Mouse (Mus musculus): ENCODE results near the gene Cnot4.
A peak's percentile ranks its signal among the peaks of the same experiment; 100 is the strongest.

The Cnot4 gene

DNA sequence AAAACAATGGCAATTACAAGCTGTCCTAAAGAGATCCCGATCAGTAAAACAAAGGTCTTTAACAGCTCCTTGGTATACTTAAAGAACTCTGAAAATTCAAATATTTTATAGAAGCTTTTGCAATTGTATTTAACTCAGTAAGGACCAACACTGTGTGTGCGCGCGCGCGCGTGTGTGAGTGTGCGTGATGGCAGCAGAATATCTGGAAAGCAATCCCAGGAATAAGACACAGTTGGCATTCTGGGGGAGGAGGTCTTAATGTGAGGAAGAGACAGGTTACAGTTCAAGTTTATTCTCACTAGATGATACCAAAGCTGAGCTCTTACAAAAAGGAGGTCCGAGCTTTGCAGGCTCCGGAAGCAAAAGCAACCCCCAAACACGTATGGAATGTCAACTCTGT lies 100.2 kb downstream of the Cnot4 start:
- DNase-seq (ENCODE audit: low read depth): no peak

DNA sequence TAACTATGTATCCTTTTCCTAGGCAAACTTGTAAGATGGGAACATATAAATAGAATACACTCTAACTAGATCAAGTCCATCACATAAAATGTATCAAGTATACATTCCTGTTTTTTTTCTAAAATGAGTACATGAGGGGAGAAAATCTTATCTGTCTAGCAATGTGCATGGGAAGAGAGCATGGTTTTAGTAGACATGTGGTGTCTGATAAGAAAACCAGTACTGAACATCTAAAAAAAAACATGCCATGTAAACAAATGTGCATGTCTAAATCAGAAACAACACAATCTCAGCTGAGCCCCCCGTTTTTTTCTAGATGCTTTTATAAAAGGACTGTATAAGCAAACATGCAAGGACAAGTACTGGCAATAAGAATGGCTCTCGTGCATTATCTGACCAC lies 100.8 kb downstream of the Cnot4 start:
- DNase-seq (ENCODE audit: low read depth): no peak

DNA sequence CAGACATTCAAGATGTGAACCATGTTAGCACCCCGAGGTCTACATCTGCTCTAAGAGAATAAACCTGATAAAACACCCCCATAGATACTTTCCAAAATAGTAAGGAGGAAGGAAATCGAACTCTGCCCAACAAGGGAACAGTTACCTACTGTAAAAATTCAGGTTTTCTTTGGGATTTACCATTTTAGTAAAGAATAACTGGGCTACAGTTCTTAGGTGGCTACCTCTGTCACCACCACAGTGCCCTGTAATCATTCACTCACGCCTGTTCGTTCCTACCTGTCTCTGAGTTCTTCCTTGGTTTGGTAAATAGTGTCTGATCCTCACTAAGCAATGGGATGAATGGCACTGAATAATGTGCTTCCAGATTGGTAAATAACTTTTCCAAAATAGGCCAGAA lies 102.7 kb downstream of the Cnot4 start:
- DNase-seq (ENCODE audit: low read depth): no peak

DNA sequence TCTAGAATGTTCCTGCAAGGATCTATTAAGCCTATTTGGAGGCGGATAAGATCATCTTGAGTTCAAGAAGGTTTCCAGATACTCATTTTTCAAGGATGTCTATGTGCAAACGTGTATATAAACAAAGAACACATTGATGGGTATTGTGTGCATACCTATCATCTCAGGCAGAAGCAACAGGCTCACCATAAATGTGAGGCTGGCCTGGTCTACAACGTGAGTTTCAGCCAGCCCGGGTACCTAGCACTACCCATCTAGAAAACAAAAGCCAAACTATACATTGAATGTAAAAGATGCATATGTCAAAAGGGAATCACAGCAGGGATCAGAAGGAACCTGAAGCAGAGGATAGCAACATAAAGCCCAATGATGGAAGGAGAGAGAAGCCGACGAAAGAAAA lies 103.3 kb downstream of the Cnot4 start:
- DNase-seq (ENCODE audit: low read depth): no peak

DNA sequence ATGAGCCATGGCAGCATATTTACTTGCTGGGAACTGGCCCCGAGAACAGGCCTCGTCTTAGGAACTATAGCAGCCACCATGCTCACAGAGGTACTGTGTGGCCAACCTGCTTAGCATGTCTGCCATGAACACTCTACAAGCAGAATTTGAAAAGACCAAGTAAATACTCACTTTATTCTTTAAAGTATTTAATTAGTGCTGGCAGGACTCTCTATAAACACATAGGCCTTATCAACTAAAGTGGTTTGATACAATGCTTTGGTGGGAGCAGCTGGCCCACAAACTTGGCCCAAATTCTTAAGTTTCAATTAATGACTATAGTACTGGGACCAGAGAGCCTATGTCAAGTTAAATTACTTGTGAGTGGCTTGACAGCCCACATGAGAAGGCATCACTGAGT lies 105.5 kb downstream of the Cnot4 start:
- DNase-seq (ENCODE audit: low read depth): no peak

DNA sequence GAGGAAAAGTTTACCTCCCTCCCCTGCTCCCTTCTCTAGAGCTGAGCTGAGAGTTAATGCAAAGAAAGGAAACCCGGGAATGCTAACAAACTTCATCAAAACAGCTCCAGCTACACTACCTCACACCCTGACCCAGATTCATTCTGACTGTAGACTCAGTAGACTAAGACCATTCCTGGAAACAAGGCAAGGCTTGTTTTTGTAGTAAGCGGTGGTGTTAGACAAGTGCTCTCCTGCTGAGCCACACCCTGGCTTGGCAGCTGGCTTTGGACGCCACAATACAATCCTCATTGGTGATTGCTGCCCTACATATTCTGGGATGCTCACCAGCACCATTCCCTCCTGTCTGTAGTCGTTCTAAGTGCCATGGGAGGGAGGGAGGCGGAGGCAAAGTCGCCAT lies 106.3 kb downstream of the Cnot4 start:
- DNase-seq (ENCODE audit: low read depth): no peak

DNA sequence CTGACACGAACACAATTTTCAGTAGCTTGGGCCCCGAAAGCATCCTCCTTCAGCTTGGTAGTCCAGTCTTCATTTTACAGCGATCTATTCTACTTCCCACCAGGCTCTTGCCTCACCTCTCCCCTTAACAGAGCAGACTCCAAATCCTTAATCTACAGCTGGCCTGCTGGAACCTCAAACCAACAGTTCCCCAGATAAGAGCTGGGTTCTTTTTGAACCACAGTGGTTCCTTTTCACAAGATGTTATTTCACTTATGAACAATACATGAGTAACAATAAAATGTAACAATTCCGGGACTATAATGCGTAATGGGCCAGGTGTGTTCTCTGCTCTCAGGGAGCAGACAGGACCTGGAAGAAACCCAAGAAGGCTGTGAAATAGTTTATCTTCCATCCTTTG lies 116.9 kb downstream of the Cnot4 start:
- no peak for DNase-seq (ENCODE audit: low read depth)

DNA sequence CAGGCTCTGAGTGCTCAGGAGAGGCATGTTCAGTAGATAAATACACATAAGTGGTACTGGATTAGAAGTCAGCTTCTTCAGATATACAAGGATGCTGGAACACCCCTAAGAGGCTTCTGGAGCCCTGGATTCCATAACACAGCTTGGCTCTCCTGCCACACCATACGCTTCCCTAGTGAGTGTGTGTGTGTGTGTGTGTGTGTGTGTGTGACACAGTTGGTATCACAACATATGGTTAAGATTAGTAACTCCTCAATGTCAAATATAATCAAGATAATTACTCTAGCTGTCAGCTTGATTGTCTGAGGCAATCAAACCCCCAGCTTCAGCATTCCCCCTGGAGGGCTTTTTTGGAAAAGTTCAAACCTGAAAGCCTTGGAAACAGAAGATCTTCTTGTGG lies 121.6 kb downstream of the Cnot4 start:
- no peak for DNase-seq (ENCODE audit: low read depth)

DNA sequence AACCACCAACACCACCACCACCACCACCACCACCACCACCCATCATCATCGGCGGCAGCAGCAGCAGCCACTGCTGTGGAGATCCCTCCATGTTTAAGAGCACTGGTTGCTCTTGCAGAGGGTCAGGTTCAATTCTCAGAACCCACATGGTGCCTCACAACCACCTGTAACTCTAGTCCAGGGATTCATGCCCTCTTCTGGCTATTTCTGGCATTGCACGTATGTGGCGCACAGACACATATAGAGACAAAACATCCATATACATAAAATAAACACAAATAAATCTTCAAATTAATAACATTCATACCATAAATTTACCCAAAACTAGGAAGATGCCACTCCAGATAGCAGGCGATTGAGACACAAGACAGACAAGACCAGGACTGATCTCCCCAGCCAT lies 122.8 kb downstream of the Cnot4 start:
- no peak for DNase-seq (ENCODE audit: low read depth)

DNA sequence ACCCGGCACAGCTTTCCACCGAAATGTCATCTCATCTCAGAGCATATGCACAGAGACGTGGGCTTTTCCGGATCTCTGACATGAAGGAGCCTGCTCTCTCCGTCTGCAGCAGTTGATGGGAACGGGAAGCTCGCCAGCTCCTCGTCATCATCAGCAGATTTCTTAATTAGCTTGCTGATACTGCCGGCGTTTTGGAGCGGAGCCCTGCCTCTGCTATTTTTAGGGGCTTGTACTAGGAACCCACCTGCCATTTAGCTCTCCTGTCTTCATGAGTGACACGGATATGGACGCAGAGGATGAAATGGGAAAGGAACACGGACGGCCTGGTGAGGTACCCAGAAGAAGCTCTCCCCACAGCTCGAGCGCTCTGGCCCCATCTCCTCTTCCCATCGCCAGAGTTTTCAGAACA lies 131.3 kb downstream of the Cnot4 start:
- no peak for DNase-seq (ENCODE audit: low read depth)

DNA sequence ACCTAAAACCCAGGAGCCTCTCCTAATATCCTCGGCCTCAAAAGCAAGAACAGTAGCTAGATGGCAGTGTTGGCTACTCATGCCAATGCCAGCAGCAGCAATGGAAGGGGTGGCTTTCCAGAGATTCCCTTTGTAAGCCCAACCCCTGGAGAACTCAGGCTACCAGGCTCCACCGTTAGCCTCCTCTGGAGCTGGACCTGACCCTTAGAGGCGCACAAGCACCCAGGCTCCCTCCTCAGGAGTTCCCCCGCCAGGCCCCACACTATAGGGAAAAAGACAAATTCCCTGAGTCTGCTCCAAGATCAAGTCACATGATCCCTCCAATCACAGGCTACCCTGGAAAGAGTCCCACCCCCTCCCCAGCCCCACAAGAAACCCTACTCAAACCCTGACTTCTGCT lies 134.4 kb downstream of the Cnot4 start:
- DNase-seq (ENCODE audit: low read depth): no peak

DNA sequence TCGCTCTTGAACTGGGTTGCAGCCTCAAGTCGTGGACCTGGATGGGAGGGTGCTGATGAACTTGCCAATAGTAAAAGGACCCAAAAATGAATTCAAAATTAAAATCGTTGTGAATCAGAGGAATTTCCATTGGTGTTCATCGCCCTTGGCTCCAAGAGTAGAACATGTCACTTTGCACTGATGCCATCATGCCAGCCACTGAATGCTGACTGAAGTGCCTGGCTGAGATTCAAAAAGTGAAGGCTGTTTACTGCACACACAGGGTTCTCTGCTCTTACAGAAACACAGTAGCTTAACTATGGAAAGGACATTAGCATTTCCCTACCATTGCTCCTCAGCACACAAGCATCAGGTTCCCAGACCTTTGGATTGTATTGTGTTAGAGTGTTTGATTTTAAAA lies 137.0 kb downstream of the Cnot4 start:
- no peak for DNase-seq (ENCODE audit: low read depth)

DNA sequence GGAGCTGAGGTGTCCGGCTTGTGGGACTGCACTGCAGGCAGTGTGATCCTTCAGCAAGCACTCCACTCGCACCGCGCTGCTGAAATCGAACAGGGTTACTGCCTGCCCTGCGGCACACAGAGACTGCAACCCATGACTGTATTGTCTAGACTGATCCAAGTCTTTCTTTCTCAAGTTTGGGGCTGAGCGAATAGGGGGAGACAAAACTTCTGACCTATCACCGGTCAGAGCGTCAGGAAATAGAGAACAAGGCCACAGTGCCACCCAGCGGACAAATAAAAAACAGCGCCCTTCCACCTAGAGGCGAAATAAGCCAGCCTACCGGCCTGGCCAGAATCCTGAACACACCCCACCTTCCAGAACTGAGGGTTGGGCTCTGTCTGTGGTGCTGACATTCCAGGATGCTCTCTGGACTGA lies 138.3 kb downstream of the Cnot4 start:
- DNase-seq (ENCODE audit: low read depth): peak; percentile 89

DNA sequence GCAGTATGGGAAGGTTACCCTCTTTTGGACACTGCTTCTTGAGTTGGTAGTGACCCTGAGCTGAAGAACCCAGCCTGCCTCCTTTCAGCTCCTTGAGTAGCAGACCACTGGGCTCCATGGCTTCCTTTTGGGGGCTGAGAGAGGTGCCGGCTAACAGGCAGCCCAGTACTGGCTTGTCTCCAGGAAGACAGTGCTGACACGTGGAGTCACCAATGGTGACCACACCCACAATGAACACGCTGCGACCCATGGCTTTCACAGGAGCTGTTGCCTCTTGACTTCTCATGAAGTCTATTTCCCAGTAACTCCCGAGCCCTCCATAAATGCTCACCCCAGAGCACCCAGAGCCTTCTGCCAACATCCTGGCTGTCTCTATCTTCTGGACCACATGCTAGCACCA lies 138.8 kb downstream of the Cnot4 start:
- DNase-seq (ENCODE audit: low read depth): no peak

DNA sequence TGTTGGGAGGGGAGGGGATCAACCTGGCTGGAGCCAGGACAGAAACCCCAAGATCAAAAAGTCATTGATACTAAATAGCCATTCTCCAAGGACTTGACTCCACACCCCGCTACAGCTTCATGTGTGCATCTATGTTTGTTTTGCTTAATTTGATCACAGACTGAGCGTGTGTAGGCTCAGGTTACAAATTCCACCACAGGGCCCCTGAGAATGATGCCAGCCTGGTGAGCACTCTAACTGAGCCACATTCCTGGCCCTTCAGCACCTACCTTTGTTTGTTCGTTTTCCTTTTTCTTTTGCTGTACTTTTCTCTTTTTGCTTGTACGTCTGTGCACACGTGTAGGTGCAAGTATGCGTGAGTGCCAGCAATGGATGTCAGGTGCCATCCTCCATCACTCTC lies 144.3 kb downstream of the Cnot4 start:
- no peak for DNase-seq (ENCODE audit: low read depth)

DNA sequence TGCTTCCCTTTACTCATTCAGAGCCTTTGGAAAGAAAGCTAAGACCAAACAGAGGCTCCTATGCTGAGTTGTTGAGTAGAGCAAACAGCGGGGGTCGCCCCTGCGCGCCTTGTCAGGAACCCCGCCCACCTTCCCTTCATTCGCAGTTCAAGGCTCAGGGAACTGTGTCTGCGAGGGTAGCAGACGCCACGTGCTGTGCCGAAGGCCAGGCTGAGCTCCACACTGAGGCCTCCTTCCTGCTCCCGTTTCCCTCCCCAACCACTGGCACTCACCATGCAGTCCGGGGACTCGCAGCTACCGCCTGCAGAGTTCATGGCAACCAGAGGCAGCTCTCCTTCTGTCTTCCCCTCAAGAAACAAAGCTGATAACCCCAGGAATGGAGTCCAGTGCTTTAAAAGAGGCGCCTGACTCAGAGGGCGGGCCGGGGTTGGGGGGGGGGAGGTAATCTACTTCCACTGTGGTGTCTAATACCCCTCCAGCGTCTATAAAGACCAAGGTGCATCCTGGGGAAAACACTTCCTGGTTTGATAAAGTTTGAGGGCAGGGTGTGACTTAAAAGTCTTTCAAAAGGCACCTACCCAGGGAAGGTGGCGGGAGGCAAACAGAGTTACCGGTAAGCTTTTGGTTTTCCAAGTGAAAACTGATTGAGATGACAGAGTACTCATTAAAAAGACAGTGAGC lies 145.3 kb downstream of the Cnot4 start, which contains the start of gene Slc23a4:
Gene Slc23a4 (minus strand): TSS at position 324 of the 681 bp plus-strand sequence.
- peak; percentile 41 for DNase-seq (ENCODE audit: low read depth)

DNA sequence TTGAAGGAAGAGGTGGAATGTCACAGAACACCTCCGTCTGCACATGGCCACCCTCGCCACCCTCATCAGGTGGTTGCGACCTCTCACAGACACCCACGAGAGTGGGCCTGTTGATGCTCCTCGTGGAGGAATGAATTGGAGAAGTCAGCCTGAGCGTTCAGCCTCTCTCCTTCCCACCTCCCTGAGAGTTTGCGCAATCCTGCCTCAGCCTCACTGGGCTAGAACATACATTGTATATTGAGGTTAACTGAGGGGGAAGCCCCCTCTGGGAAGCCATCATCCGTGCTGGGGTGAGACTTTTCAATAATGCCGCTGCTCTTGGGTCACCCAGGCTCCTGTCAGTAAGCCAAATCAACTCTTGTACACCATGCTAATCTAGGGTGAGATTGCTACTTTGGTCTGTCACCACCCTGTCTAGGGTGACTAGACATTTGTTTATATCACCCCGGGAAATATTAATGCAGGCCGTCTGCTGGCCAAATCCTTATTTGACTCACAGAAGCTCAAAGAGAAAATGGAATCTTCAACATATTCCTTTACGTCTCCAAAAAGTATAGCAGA lies 146.4 kb downstream of the Cnot4 start:
- no peak for DNase-seq (ENCODE audit: low read depth)

DNA sequence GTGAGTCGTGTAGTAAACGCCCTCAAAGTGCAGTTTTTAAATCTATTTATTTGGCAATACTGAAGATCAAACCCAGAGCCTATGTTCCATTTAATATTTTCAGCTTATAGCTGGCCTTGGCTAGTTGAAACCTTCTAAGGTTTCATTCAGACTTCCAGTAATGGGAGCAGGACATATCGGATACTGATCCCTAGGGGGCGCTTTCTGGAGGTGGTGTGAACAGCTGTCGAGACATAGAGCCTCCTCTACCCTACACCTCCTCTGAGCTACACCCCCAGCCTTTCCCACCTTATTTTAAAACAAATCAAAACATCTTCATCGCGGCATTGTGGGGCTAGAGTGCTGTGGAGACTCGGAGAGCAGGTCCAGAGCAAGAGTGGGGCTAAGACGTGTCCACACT lies 152.9 kb downstream of the Cnot4 start:
- DNase-seq (ENCODE audit: low read depth): no peak

DNA sequence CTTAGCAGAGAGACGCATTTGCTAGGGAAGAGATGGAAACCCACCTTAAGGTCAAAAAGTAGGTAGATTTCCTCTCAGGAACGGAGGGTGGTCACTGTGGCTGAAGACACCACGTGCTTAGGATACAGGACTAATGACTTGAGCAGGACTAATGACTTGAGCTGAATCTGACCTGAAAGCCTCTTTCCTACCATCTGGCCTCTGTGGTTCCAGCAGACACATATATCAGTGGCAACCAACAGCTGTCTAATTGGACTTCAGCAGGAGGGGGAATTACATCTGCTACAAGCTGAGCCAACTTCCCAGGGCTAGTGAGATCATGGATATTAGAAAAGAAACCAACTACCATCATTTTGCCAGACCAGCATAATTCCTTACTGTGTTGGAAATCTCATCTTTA lies 154.2 kb downstream of the Cnot4 start:
- no peak for DNase-seq (ENCODE audit: low read depth)
